Mouse (Mus musculus) spleen, adult 2 months (tissue): Measurements from ENCODE around the gene Rapgef3.

ENCODE experiments used
- CTCF ChIP-seq: fragments of 200-500 bp; IDR thresholded peaks from 2 replicates; pipeline ENCODE4 v1.5.1; 2011; ENCODE audit warnings: mild to moderate bottlenecking, inconsistent platforms; ENCODE audit not compliant: insufficient read depth, insufficient read length, insufficient replicate concordance; ENCODE audit errors: extremely low read depth
- POLR2A ChIP-seq: fragments of 200-500 bp; IDR thresholded peaks from 2 replicates; pipeline ENCODE4 v1.6.1; 2011; ENCODE audit warnings: low read depth, low read length, inconsistent platforms

DNA sequence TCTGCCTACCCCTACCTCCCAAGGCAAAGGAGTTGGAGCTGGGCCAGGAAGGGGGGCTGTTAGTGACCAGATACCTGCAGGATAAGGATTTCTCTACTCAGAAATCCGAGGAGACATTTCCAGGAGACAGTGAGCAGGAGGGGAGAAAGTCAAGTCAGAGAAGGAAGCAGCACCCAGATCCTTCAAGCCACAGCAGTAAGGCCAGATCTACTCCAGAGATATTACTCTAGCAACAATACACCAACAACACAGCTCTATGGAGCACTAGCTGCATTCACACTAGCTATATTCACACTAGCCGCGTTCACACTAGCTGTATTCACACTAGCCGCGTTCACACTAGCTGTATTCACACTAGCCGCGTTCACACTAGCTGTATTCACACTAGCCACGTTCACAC lies 52.7 kb downstream of the Rapgef3 start:
- no peak for TF ChIP-seq CTCF
- no peak for TF ChIP-seq POLR2A
